Mouse (Mus musculus) 3134 (cell line): Measurements from ENCODE around the gene Gm44790.

ENCODE experiments used
- DNase-seq: peaks from one replicate; pipeline ENCODE4 v3.0.0-alpha.2; 2011; ENCODE audit warnings: low spot score; ENCODE audit not compliant: insufficient read length; ENCODE audit errors: extremely low read depth

Gm44790 gene

DNA sequence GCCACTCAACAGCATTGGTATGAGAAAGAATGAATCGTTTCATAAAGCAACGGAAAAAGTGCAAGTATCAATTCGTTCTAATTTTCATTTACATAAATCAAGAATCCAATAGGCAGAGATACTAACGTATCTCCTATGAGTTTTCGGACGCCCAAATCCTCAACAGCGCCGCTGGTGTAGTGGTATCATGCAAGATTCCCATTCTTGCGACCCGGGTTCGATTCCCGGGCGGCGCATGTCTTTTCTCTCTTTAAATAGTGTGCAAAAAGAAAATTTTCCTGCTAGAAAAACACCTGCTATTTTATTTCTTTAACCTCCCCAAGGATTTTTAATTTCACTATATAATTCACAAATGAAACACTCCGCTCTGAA is 22.7 kb upstream of the Gm44790 start:
- no peak for DNase-seq

DNA sequence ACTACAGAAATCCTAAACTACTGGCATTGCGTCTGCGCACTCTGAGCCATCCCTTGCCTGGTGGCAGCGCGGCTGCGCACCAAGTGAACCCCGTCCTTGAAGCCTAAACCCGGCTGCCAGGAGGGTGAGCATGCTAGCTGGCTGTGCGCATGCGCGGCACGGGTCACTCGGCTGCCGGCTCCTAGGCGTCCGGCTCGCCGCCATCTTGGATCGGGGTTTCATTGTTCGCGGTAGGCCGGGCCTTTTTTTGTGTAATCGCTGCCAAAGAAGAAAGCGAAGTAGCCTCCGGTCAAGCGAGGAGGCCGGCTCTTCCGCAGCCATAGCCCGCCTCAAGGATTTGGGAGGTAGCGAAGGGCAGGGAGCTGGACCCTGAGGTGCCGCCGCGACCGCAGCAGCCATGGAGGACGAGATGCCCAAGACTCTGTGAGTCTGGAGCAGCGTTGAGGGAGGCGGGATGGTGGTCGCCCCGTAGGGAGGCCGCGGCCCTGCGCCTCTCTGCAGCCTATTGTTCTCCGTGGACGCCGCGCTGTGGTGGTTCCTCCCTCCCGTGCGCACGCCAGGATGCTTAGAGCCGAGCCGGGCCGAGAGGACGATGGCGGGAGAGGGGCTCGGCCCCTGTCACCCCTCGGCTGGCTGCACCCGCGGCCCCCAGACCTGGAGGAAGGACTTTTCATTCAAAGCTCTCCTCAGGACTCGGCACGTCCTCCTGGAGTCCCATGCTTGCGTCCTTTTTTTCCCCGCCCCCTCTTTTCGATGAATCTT is 22.2 kb upstream of the Gm44790 start, which contains the start of gene Tia1:
TSS of gene Tia1 (plus strand) at position 120 of the 762 bp plus-strand sequence.
- peak; percentile 94 for DNase-seq

- DNase-seq: no peak
Measured at GRCm38 (mm10) chr6:86404996-86405395, 21.5 kb upstream of the Gm44790 start.

GRCm38 (mm10) chr6:86406306-86406705 is 20.2 kb upstream of the Gm44790 start:
- DNase-seq: no peak

GRCm38 (mm10) chr6:86418711-86419110 is 7.7 kb upstream of the Gm44790 start:
- DNase-seq: no peak

DNA sequence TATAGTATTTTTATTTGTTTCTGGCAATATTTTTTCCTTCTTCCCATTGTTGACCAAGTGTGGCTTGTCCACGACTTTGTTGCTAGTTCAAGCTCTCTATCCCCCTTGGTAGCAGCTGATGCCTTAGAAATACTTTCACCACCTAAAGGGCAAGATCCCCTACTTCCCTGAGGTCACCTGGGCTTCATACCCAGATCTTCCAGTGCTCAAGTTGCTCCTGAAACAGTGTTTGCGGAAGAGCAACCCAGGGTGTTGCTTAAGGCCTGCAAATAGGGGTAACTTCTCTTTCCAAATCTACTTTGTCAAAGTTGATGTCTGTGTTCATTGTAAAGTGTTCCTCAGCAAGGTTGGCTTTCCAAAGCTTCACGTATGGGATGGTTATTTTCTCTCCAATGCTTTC is 7.2 kb upstream of the Gm44790 start:
- no peak for DNase-seq

GRCm38 (mm10) chr6:86420491-86420890 is 6.0 kb upstream of the Gm44790 start:
- DNase-seq: no peak

DNA sequence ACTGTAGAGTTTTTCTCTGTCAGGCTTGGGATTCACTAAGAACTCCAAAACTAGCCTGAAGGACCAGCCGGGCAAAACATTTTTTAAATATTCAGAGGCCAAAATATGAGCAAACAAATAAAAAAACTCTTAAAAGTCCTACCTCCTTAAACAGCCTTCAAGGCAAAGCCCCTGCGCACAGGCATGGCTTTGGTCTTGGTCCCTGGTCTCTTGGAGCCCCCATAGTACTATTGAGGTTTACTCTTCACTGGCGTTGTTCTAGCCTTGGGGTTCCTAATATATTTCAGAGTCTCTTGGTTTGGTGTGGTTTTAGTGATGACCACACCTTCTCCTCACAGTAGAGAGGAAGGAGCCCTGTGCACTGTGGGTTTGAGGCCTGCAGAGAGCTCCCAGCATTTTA is 5.1 kb downstream of the Gm44790 start:
- no peak for DNase-seq

DNA sequence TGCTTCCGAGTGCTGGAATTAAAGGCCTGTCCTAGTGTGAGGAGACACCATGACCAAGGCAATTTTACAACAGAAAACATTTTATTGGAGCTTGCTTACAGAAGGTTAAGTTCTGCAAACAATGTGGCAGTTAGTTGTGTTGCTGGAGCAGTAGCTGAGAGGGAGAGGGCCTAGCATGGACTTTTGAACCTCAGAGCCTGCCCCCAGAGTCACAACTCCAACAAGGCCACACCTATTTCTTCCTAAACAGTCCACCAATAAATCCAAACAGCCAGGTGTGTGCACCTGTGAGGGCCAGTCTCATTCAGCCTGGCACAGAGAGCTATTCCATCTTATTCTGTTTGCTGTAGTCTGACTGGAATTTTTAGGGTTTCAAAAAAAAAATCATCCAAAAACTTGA is 7.2 kb downstream of the Gm44790 start:
- DNase-seq: no peak

- no peak for DNase-seq
Measured at GRCm38 (mm10) chr6:86437711-86438110, 11.3 kb downstream of the Gm44790 start.

DNA sequence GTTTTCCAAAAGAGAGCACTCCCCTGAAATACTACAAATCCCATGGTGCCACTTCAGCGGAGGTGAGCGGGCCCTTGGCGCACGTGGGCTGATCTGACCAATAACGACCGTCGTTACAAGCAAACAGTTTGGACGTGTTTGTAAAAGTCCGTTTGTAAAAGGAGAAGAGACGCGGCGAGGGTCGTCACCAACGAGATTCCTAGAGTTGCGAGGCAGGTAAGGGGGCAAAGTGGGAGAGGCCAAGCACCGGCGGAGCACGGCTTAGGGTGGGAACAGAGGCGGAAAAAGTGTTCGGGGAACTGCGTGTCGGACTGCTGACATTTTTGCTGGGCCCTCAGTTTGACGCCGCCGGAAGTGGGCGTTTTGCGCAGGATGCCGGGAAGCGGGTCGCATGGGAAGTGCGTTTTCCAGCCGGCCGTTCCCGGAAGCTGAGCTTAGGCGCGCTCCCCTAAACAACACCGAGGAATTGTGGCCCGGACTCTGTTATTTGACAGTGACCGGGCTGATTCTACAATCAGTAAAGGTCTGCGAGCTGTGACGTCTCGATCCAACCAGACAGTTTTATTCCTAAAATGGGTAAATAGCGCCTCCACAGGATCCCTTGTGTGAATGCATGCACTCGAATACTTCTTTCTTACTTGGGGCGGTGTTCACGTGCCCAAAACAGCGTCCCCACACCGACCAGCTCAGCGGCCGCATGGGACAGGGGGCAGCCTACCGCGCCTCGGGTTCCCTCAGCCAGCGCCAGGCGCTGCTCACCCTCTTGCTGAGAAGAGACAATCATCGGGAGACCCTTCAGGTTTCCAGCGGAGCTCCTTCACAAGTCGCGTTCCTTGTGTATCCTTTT is 12.0 kb downstream of the Gm44790 start, which contains the start of gene C87436:
TSS of gene C87436 (plus strand) at position 103 of the 847 bp plus-strand sequence.
- peak; percentile 96 for DNase-seq

GRCm38 (mm10) chr6:86439119-86439496 is 12.7 kb downstream of the Gm44790 start:
- no peak for DNase-seq

GRCm38 (mm10) chr6:86439531-86439930 is 13.1 kb downstream of the Gm44790 start:
- DNase-seq: no peak

- no peak for DNase-seq
Measured at GRCm38 (mm10) chr6:86441571-86441970, 15.1 kb downstream of the Gm44790 start.

DNA sequence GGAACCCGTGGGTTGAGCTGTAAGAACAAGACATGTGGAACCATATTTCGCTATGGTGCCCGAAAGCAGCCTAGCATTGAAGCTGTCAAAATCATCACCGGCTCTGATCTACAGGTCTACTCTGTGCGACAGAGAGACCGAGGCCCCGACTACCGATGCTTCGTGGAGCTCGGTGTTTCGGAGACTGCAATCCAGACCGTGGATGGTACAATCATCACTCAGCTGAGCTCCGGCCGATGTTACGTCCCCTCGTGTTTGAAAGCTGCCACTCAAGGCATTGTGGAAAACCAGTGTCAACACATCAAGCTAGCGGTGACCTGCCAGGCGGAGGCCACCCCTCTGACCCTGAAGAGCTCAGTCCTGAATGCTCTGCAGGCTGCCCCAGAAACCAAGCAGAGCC is 19.1 kb downstream of the Gm44790 start:
- no peak for DNase-seq

DNA sequence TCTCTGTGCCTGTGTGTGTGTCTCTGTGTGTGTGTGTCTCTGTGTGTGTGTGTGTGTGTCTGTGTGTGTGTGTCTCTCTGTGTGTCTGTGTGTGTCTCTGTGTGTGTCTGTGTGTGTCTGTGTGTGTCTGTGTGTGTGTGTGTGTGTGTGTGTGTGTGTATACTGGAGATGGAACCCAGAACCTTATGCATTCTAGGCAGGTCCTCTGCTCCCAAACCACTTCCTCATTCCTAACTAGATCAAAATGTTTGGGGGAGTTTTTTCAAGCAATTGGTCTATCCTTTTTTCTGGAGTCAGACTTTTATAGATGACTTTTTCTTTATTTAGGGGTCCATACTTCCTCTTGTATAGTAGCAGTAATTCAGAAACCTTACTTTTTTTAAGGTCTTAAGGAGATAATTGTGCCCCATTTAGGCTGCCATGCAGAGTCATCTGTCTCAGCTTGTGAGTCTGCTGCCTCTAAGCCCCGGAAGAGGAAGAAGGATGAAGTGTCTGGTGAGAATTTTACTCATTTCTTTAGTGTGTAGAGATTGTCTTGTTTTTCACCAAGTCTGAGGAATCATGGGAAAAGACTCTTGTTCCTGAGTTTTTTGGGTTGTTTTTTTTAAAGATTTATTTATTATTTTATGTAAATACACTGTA is 20.6 kb downstream of the Gm44790 start:
- DNase-seq: no peak

DNA sequence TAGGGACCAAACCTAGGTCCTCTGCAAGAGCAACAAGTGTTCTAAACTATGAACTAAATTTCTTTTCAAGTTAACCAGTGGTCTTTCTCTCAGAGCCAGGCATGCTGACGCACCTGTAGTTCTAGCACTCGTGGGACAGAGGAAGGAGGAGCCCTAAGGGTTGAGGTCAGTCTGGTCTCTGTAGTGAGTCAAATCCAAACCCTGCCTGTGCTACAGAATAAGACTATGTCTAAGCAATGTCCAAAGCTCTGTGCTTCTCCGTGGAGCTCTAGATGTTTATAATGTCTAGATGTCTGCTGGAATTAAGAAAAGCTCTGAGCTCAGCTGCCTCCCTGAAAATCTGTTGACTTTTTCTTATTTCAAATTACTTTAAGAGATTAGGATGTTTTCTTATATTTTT is 30.3 kb downstream of the Gm44790 start:
- no peak for DNase-seq

GRCm38 (mm10) chr6:86463079-86463478 is 36.6 kb downstream of the Gm44790 start:
- DNase-seq: no peak

GRCm38 (mm10) chr6:86471317-86471716 is 44.9 kb downstream of the Gm44790 start:
- DNase-seq: no peak

DNA sequence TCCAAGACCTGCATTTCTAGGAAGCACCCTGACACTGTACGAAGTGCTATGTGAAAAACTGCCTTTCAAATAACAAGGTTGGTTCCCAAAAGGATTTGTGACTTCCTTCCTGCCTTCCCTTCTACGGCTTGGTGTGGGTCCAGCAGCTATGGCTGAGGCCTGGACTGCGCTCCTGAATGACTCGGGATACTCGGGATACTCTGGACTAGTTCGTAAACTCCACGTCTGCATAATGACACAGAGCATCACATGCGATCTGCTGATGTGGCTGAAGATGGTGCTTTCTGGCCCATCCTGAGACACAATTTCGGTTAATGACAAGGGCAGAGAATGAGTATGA is 45.3 kb downstream of the Gm44790 start:
- no peak for DNase-seq
